Mouse (Mus musculus) gastrocnemius, adult 2 months (tissue): ENCODE measurements around the gene Gm49354. TPM values are rescaled to one million over a fixed set of nuclear protein-coding genes. Genes with fewer than 3 reads are reported as not detected.
"Not testable (repeated sequence)": the region's sequence is repeated elsewhere in the genome, so short reads cannot be mapped to it uniquely, and the experiment has no call there.

Experiments
- DNase-seq: peaks from one replicate; pipeline ENCODE4 v3.0.0; 2022
- H3K27ac ChIP-seq: fragments of 200-600 bp; 2 replicates; pipeline ENCODE4 v1.8.1; 2022; ENCODE audit warnings: mild to moderate bottlenecking
- H3K4me3 ChIP-seq: fragments of 200-600 bp; 2 replicates; pipeline ENCODE4 v1.8.1; 2022; ENCODE audit warnings: mild to moderate bottlenecking, moderate library complexity
- CTCF ChIP-seq: fragments of 200-600 bp; IDR thresholded peaks from 2 replicates; pipeline ENCODE4 v1.8.1; 2022; ENCODE audit warnings: antibody characterized with exemption, mild to moderate bottlenecking, moderate library complexity
- intact Hi-C: fragments of 180-260 bp; cut with DNase I; formaldehyde crosslinking; loops from one replicate; pipeline ENCODE4 v1.15.1; 2025
- total RNA-seq, 2 experiments: library from RNA; stranded (reverse); gene quantifications; 2 replicates each; pipeline ENCODE4 v1.2.3; 2021

Gm49354 gene
- total RNA-seq, 2 experiments from 2014 or later: not detected

DNA sequence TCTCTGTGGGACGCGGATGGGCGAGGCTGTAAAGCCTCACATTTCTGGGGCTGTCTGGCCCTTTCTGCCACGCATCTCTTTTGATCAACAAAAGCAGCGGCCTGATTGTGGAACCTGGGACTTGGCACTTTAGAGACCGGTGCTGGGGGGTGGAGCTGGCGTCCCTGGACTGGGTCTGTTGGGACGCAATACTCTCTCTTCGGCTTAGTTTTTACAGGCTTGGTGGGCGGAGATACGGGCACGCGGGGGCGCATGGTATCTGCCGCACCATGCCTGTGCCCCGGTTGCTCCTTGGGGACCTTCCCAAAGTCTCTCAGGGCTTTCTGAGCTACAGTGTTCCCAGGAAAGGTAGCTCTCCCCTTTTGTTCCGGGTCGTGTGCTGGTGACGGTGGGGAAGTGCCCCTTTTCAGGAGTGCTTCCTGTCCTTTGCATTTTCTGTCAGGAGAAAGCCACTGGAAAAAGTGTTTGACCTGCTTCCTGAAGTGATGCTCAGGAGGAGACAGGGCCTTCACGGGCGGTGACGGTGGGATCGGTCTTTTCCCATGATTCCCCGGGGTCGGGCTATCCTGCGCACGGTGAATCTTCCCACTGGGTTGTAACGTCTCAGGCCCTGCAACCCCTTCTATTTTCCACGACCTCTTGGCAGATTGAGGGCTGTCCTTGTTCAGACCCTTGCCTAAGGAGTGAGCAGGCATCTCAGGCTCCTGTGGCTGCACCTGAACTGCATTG is 55.7 kb downstream of the Gm49354 start:
- H3K27ac ChIP-seq: no peak overlapping the region
- intact Hi-C loops: loop anchor here (5.0 kb wide), 3 partner anchors 94 to 194 kb away; partner anchors contain the start of genes Agtpbp1 and Naa35
- no peak for TF ChIP-seq CTCF
- H3K4me3 ChIP-seq: peak overlapping the region; percentile 23
- no peak for DNase-seq

DNA sequence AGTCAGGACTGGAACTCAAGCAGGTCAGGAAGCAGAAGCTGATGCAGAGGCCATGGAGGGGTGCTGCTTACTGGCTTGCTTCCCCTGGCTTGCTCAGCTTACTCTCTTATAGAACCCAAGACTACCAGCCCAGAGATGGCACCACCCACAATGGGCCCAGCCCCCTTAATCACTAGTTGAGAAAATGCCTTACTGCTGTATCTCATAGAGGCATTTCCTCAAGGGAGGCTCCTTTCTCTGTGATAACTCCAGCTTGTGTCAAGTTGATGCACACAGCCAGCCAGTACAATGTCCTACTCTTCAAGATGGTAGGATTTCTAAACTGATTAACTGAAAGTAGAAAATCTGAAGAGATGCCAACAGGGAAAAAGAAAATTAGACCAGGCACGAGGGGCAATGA is 60.0 kb downstream of the Gm49354 start:
- DNase-seq, H3K4me3 ChIP-seq, H3K27ac ChIP-seq, intact Hi-C loops: not testable (repeated sequence)

DNA sequence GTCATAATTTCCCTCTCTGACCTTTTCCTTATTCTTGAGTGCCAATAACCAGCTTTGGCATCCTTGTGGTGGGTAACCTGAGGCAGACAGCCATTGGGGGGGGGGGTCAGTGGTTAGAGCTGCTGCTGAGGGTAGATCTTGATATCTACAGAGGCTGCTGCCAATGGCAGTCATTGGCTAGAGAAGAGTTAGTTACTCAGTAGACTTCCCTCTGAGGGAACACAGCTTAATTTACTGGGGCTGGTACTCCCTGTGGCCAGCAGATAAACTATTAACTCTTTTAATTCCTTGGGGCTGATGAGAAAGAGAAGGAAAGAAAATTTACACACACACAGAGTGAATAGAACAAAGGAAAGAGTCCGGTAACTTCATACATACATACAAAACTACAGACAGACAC is 62.6 kb downstream of the Gm49354 start:
- intact Hi-C loops: no loop called here
- TF ChIP-seq CTCF: no peak
- DNase-seq: no peak
- Histone ChIP-seq H3K27ac (peak overlapping the region; percentile 38), H3K4me3 (no peak overlapping the region)

DNA sequence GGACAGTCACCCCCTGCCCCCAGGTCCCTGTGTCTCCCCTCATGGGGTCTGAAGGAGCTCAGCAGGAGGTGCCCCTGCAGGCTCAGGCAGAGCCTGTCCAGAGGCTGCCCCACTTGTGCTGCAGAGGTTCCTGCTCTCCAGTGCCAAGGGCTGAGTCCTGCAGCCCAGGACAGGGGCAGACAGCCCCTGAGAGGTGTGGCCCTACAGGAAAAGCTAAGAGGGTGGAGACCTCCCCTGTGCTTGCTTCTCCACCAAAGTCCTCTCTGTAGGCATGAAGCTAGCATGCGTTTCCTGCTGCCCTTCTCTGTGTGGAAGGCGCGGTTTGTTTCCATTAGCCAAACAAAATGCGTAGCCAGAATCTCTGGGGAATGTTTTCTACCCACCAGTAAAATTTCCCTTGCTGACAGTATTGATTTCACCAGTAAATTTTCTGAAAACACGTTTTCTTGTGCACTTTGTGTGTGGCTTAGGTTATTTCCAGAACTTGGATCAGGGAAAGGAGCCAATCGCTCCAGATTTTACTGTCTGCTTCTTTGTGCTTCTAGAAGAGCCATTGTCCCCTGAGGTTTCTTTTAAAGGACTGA is 63.1 kb downstream of the Gm49354 start:
- Histone ChIP-seq H3K4me3 (0 out of 2 replicates have a peak overlapping the region, but pooled peaks have one; percentile 32), H3K27ac (peak overlapping the region; percentile 38)
- intact Hi-C loops, DNase-seq: not testable (repeated sequence)

DNA sequence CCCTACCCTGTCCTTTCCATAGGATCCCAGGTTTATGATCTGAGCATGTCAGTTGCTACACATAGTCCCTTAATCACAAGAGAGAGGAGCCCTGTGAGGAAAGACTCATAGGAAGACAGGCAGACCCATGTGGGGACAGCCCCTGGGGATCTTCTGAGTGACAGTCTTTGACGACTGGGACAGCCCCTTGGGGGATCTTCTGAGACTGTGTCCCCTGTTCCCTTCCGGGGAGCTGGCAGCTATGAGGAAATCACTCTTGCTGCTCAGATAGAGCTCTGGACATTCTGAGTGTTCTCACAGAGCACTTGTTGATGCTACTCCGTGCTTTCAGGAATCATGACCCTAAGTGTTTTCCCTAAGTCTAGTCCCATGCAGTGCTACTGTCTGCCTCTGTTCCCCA is 68.3 kb downstream of the Gm49354 start:
- no peak for DNase-seq
- TF ChIP-seq CTCF: no peak
- intact Hi-C loops: no loop called here
- Histone ChIP-seq H3K27ac (no peak overlapping the region), H3K4me3 (no peak overlapping the region)

DNA sequence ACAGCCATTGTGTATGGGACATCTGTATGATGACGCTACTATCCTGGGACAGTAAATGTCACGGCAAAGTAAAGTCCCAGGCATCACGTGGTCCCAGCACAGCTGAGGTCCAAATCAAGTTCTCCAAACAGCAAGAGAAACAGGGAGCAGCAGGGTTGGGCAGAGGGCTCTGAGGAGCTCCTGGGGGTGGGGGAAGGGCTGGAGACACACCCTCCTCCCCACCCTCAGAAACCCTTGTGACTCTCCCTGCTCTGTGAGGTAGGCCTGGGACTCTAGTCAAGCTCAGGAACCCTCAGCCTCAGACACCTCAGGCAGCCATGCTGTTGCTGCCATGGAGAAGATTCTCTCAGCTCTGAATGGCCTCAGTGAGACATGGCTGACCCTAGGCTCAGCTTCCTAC is 70.1 kb downstream of the Gm49354 start, which contains the start of gene Spata31d1b:
Gene Spata31d1b (plus strand): TSS at position 301 of the 400 bp plus-strand sequence.
- intact Hi-C loops, H3K27ac ChIP-seq, H3K4me3 ChIP-seq, DNase-seq: not testable (repeated sequence)

GRCm38 (mm10) chr13:59710230-59710629 is 71.8 kb downstream of the Gm49354 start, which contains the start of gene Spata31d1a:
Spata31d1a (minus strand) TSS chr13:59710330.
- TF ChIP-seq CTCF: no peak
- DNase-seq: no peak
- H3K27ac ChIP-seq: no peak within 1 kb of the TSS
- H3K4me3 ChIP-seq: no peak within 1 kb of the TSS
- intact Hi-C loops: no loop called here

Other genes starting within 250 kb of the Gm49354 start
- gene Agtpbp1, start 197.0 kb downstream of the Gm49354 start, total RNA-seq: 10 to 100 TPM; 59.1 to 71.0 TPM
- gene Naa35, start 197.0 kb downstream of the Gm49354 start, total RNA-seq: 10 to 100 TPM; 29.2 to 32.7 TPM
- gene Golm1, start 106.4 kb downstream of the Gm49354 start, total RNA-seq: 10 to 100 TPM in 1 of 2 experiments, 1 to 10 TPM in 1; 4.5 to 11.5 TPM
- not detected for gene 4921517D22Rik, start 88.1 kb downstream of the Gm49354 start, total RNA-seq
- gene Spata31d1a, start 71.9 kb downstream of the Gm49354 start, total RNA-seq: not detected
- not detected for gene Spata31d1b, start 70.0 kb downstream of the Gm49354 start, total RNA-seq
- not detected for gene Spata31d1d, start 50.5 kb downstream of the Gm49354 start, total RNA-seq
- gene 1700014D04Rik, start 35.5 kb downstream of the Gm49354 start, total RNA-seq: not detected
- 100 to 1,000 TPM; 185 to 198 TPM for gene Isca1, start 12.4 kb downstream of the Gm49354 start, total RNA-seq
- gene Tut7, start 40.9 kb upstream of the Gm49354 start, total RNA-seq: 10 to 100 TPM; 40.5 to 43.5 TPM